Mouse (Mus musculus) hindbrain, embryonic 13.5 days (tissue): Measurements from ENCODE around the gene Eras. TPM values are rescaled to one million over a fixed set of nuclear protein-coding genes. Genes with fewer than 3 reads are reported as not detected.
"Not testable (repeated sequence)": the region's sequence is repeated elsewhere in the genome, so short reads cannot be mapped to it uniquely, and the experiment has no call there.

Experiments used
- ATAC-seq: fragments of 200-750 bp; cut with Nextera tagmentation; 2 replicates; pipeline ENCODE4 v1.8.0; 2017; ENCODE audit warnings: moderate TSS enrichment; ENCODE audit not compliant: low FRiP score
- H3K27ac ChIP-seq: fragments of 300-500 bp; sonication (generic); 2 replicates; pipeline ENCODE4 v1.5.1; 2015; ENCODE audit warnings: inconsistent platforms, mild to moderate bottlenecking, moderate library complexity
- H3K27me3 ChIP-seq: fragments of 300-500 bp; sonication (generic); 2 replicates; pipeline ENCODE4 v1.6.1; 2015; ENCODE audit warnings: mild to moderate bottlenecking, inconsistent platforms
- H3K36me3 ChIP-seq: fragments of 300-500 bp; sonication (generic); 2 replicates; pipeline ENCODE4 v1.6.1; 2015; ENCODE audit warnings: mild to moderate bottlenecking, inconsistent platforms
- H3K4me1 ChIP-seq: fragments of 300-500 bp; sonication (generic); replicated peaks from 2 replicates; pipeline ENCODE4 v1.6.1; 2015; ENCODE audit warnings: inconsistent platforms
- H3K4me2 ChIP-seq: fragments of 300-500 bp; sonication (generic); 2 replicates; pipeline ENCODE4 v1.6.1; 2015; ENCODE audit warnings: inconsistent platforms, mild to moderate bottlenecking, moderate library complexity
- H3K4me3 ChIP-seq: fragments of 300-500 bp; sonication (generic); 2 replicates; pipeline ENCODE4 v1.5.1; 2015; ENCODE audit warnings: mild to moderate bottlenecking, inconsistent platforms
- H3K9ac ChIP-seq: fragments of 300-500 bp; sonication (generic); 2 replicates; pipeline ENCODE4 v1.6.1; 2015; ENCODE audit warnings: mild to moderate bottlenecking, inconsistent platforms
- H3K9me3 ChIP-seq: fragments of 300-500 bp; sonication (generic); 2 replicates; pipeline ENCODE4 v1.6.1; 2016; ENCODE audit warnings: inconsistent platforms
- WGBS: fragments of 180-500 bp; shearing (Covaris S2); methylation state at CpG from one replicate; pipeline ENCODE4 v1.1.7; 2015; 5-methylcytosine and 5-hydroxymethylcytosine counted together
- polyA plus RNA-seq: library from polyadenylated mRNA; unstranded; fragments of >200 nt; fragmentation: Nextera tagmentation; extraction: Ambion mirVana; gene quantifications from 2 replicates; pipeline ENCODE4 v1.2.1, GENCODE M21; 2015

The Eras gene
- polyA plus RNA-seq, 1 experiment from 2014 or later, result 0.16 TPM

GRCm38 (mm10) chrX:7947108-7947899, 18.9 kb upstream of the Eras start, which contains the start of gene Hdac6:
Gene Hdac6 (minus strand): TSS chrX:7947889.
- peak; percentile 98 for ATAC-seq
- WGBS, result 17% methylated on average over 36 of the region's 37 CpGs
- peak within 1 kb of the TSS; percentile 57 for H3K4me2 ChIP-seq
- peak within 1 kb of the TSS; percentile 46 for H3K4me3 ChIP-seq
- peak within 1 kb of the TSS; percentile 70 for H3K27ac ChIP-seq
- H3K36me3 ChIP-seq, result peaks cover 13% of the 10 kb centered on the region
- H3K9ac ChIP-seq, result peak within 1 kb of the TSS; percentile 68
- no peaks in the 10 kb centered on the region for H3K27me3 ChIP-seq
- H3K9me3 ChIP-seq, result no peaks in the 10 kb centered on the region
- H3K4me1 ChIP-seq, result peaks cover 10% of the 10 kb centered on the region

- Histone ChIP-seq H3K27ac (no peak overlapping the region), H3K4me2 (no peak overlapping the region), H3K4me3 (no peak overlapping the region), H3K36me3 (peaks cover 25% of the 10 kb centered on the region), H3K4me1 (peaks cover 10% of the 10 kb centered on the region), H3K9ac (no peak overlapping the region), H3K9me3 (no peaks in the 10 kb centered on the region), H3K27me3 (no peaks in the 10 kb centered on the region)
- no peak for ATAC-seq
- 77% methylated on average over 8 of the region's 8 CpGs for WGBS
These were observed 17.2 kb upstream of the Eras start for GRCm38 (mm10) chrX:7945618-7946017.

GRCm38 (mm10) chrX:7937667-7938066, 9.3 kb upstream of the Eras start:
- no peak overlapping the region for H3K4me2 ChIP-seq
- no peaks in the 10 kb centered on the region for H3K27me3 ChIP-seq
- H3K36me3 ChIP-seq, result peaks cover 66% of the 10 kb centered on the region
- no peaks in the 10 kb centered on the region for H3K4me1 ChIP-seq
- H3K9me3 ChIP-seq, result no peaks in the 10 kb centered on the region
- no peak overlapping the region for H3K4me3 ChIP-seq
- no peak overlapping the region for H3K27ac ChIP-seq
- 97% methylated on average over 6 of the region's 6 CpGs for WGBS
- H3K9ac ChIP-seq, result no peak overlapping the region
- ATAC-seq, result no peak

GRCm38 (mm10) chrX:7936874-7937273, 8.5 kb upstream of the Eras start:
- H3K36me3 ChIP-seq, result peaks cover 69% of the 10 kb centered on the region
- no peaks in the 10 kb centered on the region for H3K9me3 ChIP-seq
- H3K4me1 ChIP-seq, result no peaks in the 10 kb centered on the region
- H3K9ac ChIP-seq, result no peak overlapping the region
- H3K4me3 ChIP-seq, result no peak overlapping the region
- H3K27ac ChIP-seq, result no peak overlapping the region
- H3K27me3 ChIP-seq, result no peaks in the 10 kb centered on the region
- H3K4me2 ChIP-seq, result no peak overlapping the region
- no peak for ATAC-seq
- WGBS, result 43% methylated on average over 11 of the region's 11 CpGs

GRCm38 (mm10) chrX:7927116-7927515, 1.3 kb downstream of the Eras start:
- Histone ChIP-seq H3K9me3 (no peaks in the 10 kb centered on the region; the same call in 1 of the 2 replicates), H3K4me3 (no peak overlapping the region), H3K9ac (no peak overlapping the region), H3K27ac (no peak overlapping the region), H3K4me2 (no peak overlapping the region), H3K4me1 (peaks cover 13% of the 10 kb centered on the region), H3K36me3 (peaks cover 44% of the 10 kb centered on the region), H3K27me3 (peaks cover 41% of the 10 kb centered on the region)
- WGBS, result 18% methylated on average over 10 of the region's 10 CpGs
- ATAC-seq, result no peak

GRCm38 (mm10) chrX:7926266-7926665, 2.1 kb downstream of the Eras start:
- Histone ChIP-seq H3K4me3 (no peak overlapping the region), H3K9me3 (no peaks in the 10 kb centered on the region; the same call in 1 of the 2 replicates), H3K9ac (no peak overlapping the region), H3K4me1 (peaks cover 15% of the 10 kb centered on the region), H3K27ac (no peak overlapping the region), H3K27me3 (peaks cover 41% of the 10 kb centered on the region), H3K4me2 (no peak overlapping the region), H3K36me3 (peaks cover 36% of the 10 kb centered on the region)
- ATAC-seq, result no peak
- 78% methylated on average over 6 of the region's 6 CpGs for WGBS

- H3K27ac ChIP-seq, result peak overlapping the region; percentile 55
- 0 out of 2 replicates have a peak, but pooled peaks have one; percentile 5 for ATAC-seq
- H3K27me3 ChIP-seq, result peaks cover 25% of the 10 kb centered on the region
- no peaks in the 10 kb centered on the region for H3K9me3 ChIP-seq
- H3K4me1 ChIP-seq, result peaks cover 23% of the 10 kb centered on the region
- 13% methylated on average over 33 of the region's 48 CpGs for WGBS
- peak overlapping the region; percentile 79 for H3K9ac ChIP-seq
- H3K4me2 ChIP-seq, result peak overlapping the region; percentile 68
- H3K4me3 ChIP-seq, result peak overlapping the region; percentile 51
- H3K36me3 ChIP-seq, result peaks cover 14% of the 10 kb centered on the region
These were observed 6.4 kb downstream of the Eras start for GRCm38 (mm10) chrX:7922032-7922431.

- 20% methylated on average over 32 of the region's 40 CpGs for WGBS
- peak within 1 kb of the TSS; percentile 68 for H3K4me2 ChIP-seq
- peak within 1 kb of the TSS; percentile 79 for H3K9ac ChIP-seq
- peak; percentile 93 for ATAC-seq
- peak within 1 kb of the TSS; percentile 51 for H3K4me3 ChIP-seq
- peak within 1 kb of the TSS; percentile 84 for H3K27ac ChIP-seq
- peaks cover 10% of the 10 kb centered on the region for H3K27me3 ChIP-seq
- H3K9me3 ChIP-seq, result no peaks in the 10 kb centered on the region
- peaks cover 23% of the 10 kb centered on the region for H3K4me1 ChIP-seq
- H3K36me3 ChIP-seq, result peaks cover 13% of the 10 kb centered on the region
These were observed 8.6 kb downstream of the Eras start, which contains the start of gene Pcsk1n for GRCm38 (mm10) chrX:7919601-7920383. Gene Pcsk1n (plus strand): TSS chrX:7919822.

GRCm38 (mm10) chrX:7917960-7918359, 10.4 kb downstream of the Eras start:
- H3K4me2 ChIP-seq, ATAC-seq, H3K27me3 ChIP-seq, H3K9me3 ChIP-seq, H3K36me3 ChIP-seq, H3K27ac ChIP-seq, H3K4me3 ChIP-seq, H3K9ac ChIP-seq: not testable (repeated sequence)
- 74% methylated on average over 6 of the region's 6 CpGs for WGBS
- H3K4me1 ChIP-seq, result peaks cover 18% of the 10 kb centered on the region

GRCm38 (mm10) chrX:7915669-7916068, 12.7 kb downstream of the Eras start:
- H3K9me3 ChIP-seq, H3K9ac ChIP-seq, H3K27ac ChIP-seq: not testable (repeated sequence)

GRCm38 (mm10) chrX:7910473-7910872, 17.9 kb downstream of the Eras start:
- 54% methylated on average over 6 of the region's 6 CpGs for WGBS

More at GRCm38 (mm10) chrX:7915669-7916068, 12.7 kb downstream of the Eras start:
- not testable (repeated sequence) for ATAC-seq, H3K4me2 ChIP-seq, H3K36me3 ChIP-seq, H3K4me3 ChIP-seq, H3K4me1 ChIP-seq, H3K27me3 ChIP-seq
- 27% methylated on average over 3 of the region's 3 CpGs for WGBS

GRCm38 (mm10) chrX:7909242-7909641, 19.2 kb downstream of the Eras start, which contains the start of gene Gm10490:
Gene Gm10490 (plus strand): TSS chrX:7909542.
- not testable (repeated sequence) for H3K27me3 ChIP-seq, H3K4me2 ChIP-seq, H3K9ac ChIP-seq, H3K9me3 ChIP-seq, H3K27ac ChIP-seq, ATAC-seq, H3K4me3 ChIP-seq, H3K4me1 ChIP-seq
- peaks cover 15% of the 10 kb centered on the region for H3K36me3 ChIP-seq
- 87% methylated on average over 4 of the region's 4 CpGs for WGBS

More at GRCm38 (mm10) chrX:7910473-7910872, 17.9 kb downstream of the Eras start:
- Histone ChIP-seq H3K4me3 (no peak overlapping the region), H3K4me1 (no peaks in the 10 kb centered on the region; the same call in 1 of the 2 replicates), H3K4me2 (no peak overlapping the region), H3K36me3 (peaks cover 15% of the 10 kb centered on the region), H3K27me3 (no peaks in the 10 kb centered on the region), H3K9ac (no peak overlapping the region), H3K27ac (no peak overlapping the region), H3K9me3 (no peaks in the 10 kb centered on the region)
- ATAC-seq, result no peak
